Mouse (Mus musculus) cerebellum, adult 9-11 months (tissue): ENCODE measurements around the gene Btbd35f18.
"Not testable (repeated sequence)": the region's sequence is repeated elsewhere in the genome, so short reads cannot be mapped to it uniquely, and the experiment has no call there.

Experiments used
- DNase-seq: peaks from one replicate; pipeline ENCODE4 v3.0.0; 2022

Btbd35f18 gene

DNA sequence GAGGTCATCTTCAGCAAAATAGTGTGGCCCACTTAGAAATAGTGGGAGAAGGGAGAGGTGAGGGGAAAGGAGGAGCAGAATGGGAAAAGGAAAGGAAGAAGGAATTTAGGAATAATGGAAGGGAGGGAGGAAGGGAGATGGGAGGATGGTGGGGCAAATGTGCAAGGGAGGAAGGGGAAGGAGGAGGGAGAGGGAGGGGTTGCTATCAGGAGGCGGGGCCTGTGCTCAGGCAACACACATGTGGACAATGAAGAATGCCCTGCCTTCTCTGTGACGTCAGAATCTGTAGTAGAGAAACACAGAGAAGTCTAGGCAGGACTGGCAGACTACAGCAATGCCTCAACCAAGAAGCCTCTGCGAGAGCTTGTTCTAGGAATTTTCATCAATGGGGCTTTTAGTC is at the start of gene Btbd35f18:
Btbd35f18 (plus strand) TSS at position 301 of the 400 bp plus-strand sequence.
- not testable (repeated sequence) for DNase-seq
